Mouse (Mus musculus): Measurements from ENCODE around the gene Hnrnph1.

DNA sequence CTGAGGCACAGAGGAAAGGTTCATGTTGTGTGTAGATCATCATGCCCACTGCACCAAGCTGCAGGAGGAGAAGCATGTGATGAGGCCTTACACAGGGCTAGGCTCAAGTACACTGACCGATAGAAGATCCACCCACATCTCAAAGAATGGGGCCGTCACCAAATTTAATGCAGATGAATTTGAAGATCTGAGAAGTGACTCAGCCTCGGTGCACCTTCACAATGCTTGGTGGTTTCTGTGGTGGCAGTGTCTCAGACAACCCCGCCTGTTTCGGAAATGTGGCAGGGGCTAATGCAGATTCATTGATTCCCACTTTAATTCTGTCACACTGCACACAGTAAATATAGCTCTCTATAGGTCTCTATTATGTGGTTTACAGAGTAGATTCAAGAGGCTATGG lies 56.1 kb downstream of the Hnrnph1 start:
- no peak for TF ChIP-seq CTCF (IDR thresholded peaks at IDR 0.05)
- TF ChIP-seq EP300 (IDR thresholded peaks at IDR 0.05) = no peak

Measured in lung, postnatal 0 days (tissue).